Mouse (Mus musculus) adrenal gland, adult 2 months (tissue): Measurements from ENCODE around the gene Acvr2b. TPM values are rescaled to one million over a fixed set of nuclear protein-coding genes. Genes with fewer than 3 reads are reported as not detected.

Source experiments
- DNase-seq: peaks from one replicate; pipeline ENCODE4 v3.0.0; 2021
- polyA plus RNA-seq: library from polyadenylated mRNA; depleted of rRNA; stranded (reverse); fragments of >200 nt; gene quantifications from 2 replicates; pipeline ENCODE4 v1.2.3, GENCODE M21; 2012; rRNA removed
- total RNA-seq, 2 experiments: library from RNA; stranded (reverse); gene quantifications; 2 replicates each; pipeline ENCODE4 v1.2.3; 2021

The Acvr2b gene
- total and polyA plus RNA-seq, 3 experiments: 4.4 to 7.9 (median 4.7) TPM

GRCm38 (mm10) chr9:119473011-119473410 is 71.1 kb downstream of the Acvr2b start:
- peak; percentile 20 for DNase-seq

DNA sequence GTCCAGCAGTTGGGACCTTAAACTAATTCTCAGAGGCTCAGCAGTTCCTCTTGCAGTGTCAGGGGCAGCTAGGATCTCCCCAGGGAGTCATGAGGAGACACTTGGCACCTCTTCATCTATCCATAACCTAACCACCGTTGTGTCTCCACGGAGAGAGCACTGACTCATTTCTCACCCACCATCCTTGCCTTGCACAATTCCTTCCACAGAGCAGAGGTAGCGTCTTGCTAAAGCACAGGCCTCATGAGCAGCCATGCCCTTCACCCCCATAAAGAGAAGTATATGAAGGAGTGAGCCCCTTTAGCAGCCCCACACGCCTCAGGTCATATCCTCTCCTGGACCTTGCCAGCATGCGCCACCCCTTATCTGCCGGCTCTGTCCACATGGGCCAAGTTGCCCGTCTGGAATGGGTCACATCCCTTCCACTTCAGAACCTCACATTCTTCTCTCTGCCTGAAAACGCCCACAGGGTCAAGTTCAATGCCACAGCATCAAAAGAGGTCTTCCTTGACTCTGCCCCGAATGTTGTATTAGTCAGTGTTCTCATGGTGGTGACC is 71.8 kb downstream of the Acvr2b start:
- no peak for DNase-seq

DNA sequence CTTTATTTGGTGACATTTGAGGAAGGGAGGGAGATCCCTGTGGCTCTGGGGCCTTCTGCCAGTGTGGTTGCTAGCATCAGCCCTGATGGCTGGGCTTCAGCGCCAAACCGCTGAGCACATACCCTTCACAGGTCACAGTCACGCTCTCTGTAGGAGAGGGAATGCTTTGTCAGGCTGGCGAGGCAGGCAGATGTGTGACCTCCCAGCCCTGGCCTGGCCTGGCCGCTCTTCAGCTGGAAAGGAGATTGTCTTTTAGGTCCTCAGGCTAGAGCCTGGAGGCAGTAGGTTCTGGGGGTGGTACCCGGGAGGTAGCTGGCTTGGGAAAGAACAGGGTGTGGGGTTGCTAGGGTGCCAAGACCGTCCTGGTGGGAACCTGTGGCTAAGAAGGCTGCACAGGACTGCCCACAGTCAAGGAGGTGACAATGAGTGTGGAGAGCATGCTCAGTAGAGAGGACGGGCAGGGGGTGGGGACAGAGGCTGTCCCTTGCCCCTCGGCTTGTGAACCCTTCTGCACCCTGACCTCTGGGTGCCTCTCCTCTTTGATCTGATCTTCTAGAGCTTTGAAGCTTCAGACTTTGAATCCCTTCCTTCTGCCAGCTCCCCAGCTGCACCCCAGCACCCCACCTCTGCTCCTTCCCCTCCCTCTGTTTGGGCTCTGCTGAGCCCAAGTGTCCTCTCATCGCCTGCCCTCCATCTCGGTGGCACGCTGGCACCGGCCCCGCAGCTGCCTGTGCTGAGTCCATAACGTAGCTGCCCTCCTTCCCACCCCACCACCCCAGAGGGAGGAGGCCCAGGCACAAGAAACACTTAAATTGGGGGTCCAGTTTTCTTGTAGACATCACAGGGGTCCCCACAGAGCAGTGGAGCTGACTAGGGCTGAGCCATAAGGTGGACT is 73.0 kb downstream of the Acvr2b start:
- DNase-seq: no peak

DNA sequence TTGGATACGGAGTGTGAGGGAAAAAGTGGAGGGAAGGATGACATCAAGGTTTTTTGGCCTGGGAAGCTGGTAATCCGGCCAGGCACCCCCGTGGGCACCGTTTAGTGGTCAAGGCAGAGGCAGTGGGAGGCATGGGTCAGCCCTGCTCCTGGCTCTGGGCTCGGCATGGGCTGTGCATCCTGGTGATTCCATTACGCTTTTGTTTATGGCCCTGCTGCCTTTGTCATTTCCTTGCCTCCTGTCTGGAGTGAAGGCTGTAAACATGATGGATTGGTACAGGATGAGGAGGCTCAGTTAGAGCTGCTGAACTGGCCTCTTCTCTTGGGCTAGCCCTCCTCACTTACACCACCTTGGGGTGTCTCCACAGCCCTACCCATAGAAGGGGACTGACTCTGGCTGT is 75.8 kb downstream of the Acvr2b start:
- no peak for DNase-seq

- DNase-seq: no peak
Measured at GRCm38 (mm10) chr9:119478345-119478744, 76.4 kb downstream of the Acvr2b start.

DNA sequence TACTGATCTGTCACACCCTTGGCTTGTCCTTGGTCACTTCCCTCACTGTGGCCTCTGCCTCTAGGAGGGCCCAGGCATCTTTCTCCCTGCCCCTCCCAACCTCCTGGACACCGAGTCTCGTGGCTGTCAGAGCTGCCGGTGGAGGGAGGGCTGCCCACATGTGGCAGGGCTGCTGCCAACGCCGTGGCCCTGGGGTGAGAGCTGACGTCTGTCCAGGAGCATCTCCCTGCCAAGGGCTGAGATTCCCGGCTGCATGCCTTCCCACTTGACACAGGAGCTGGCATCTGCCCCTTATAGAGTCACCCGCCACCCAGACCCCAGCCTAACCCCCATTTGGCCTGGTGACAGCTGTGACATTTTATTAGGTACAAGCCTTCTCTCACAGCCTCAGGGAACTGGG is 77.4 kb downstream of the Acvr2b start:
- DNase-seq: peak; percentile 80

DNA sequence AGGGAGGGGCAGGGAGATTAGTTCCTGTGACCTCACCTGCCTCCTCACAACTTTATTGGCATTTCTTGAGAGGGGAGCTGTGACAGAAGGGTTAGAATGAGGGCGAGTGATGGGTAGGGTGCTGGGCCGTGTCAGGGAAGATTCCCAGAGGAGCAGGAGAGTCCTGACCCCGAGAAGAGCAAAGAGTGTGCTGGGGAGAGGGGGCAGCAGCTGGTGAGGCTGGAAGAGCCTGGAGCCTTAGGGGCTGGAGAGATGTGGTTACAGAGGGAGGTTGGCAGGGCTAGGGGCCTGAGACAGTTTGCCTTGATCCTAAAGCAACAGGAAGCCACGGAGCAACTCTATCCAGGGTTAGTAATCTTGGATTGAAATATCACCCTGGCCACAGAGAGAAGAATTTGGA is 79.7 kb downstream of the Acvr2b start:
- DNase-seq: no peak

DNA sequence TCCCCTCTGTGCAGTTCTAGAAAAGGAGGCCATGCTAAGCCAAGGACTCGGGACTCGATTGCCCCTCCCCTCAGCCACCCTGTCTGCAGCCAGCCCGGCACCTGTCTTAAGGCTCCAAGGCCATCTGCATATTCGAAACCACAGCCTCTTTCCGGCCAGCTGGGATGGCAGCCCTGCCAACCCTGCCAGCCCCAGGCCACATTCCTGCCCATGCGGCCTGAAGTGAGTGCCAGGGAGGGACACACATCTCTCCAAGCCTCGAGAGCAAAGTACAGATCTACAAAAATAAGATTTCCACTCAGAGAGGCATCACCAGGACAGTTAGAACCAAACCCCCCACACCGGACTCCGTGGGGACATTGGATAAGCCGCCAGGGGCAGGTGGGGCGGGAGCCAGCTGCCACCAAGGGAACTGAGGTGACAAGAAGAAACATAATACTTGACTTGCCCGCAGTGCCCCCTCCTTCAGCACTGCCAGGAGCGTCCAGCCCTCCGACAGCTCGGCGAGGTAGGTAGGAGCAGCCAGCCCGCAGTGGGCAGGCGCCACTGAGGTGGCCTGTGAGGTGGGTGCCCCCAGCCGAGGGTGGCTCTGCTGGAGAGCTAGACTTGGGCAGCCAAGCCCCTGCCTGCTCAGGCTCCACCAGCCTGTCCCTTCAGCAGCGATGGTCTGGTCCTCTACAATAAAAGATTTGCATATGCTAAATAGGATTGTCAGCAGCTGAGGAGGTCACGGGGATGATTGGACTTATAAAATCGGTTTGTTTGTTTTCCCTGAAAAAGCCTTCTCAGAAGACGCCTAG is 81.8 kb downstream of the Acvr2b start:
- peak; percentile 38 for DNase-seq

DNA sequence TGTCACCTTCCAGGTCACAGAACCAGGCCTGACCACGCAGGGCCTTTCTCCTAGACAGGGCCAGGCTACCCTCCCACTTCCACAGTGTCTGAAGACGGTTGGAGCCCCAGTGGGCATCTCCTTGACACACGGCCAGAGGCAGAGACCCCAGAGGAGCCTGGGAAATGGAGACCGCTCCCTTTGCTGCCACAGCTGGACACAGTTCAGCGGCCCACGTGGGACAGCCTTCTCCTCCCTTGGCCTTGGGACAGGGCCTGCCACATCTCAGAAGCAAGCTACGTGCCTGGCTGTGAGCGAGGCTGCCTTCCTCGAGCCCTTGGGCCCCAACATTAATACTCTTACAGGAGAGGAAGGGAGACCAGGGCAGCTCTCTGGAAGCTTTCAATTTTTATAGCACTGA is 82.5 kb downstream of the Acvr2b start:
- no peak for DNase-seq

Other genes with a start within 250 kb of the Acvr2b start
- gene Acaa1b, start 245.0 kb upstream of the Acvr2b start, total RNA-seq: 10 to 100 TPM in 1 of 2 experiments, 1 to 10 TPM in 1; 9.6 to 15.9 TPM
- 30.9 and 48.8 TPM in 2 replicates for gene Acaa1b, start 245.0 kb upstream of the Acvr2b start, polyA plus RNA-seq
- not detected for gene Gm47289, start 243.0 kb upstream of the Acvr2b start, total RNA-seq
- gene Gm47289, start 243.0 kb upstream of the Acvr2b start, polyA plus RNA-seq: not detected in 2 replicates
- not detected for gene Slc22a13, start 193.0 kb upstream of the Acvr2b start, total RNA-seq
- 0.06 TPM in 1 of 2 replicates, not detected in the other for gene Slc22a13, start 193.0 kb upstream of the Acvr2b start, polyA plus RNA-seq
- 10 to 100 TPM; 32.7 to 33.1 TPM for gene Oxsr1, start 79.7 kb upstream of the Acvr2b start, total RNA-seq
- gene Oxsr1, start 79.7 kb upstream of the Acvr2b start, polyA plus RNA-seq: 7.2 and 8.2 TPM in 2 replicates
- 100 to 1,000 TPM in 1 of 2 experiments, 10 to 100 TPM in 1; 79.6 to 121 TPM for gene Acaa1a, start 62.4 kb upstream of the Acvr2b start, total RNA-seq
- 607 and 681 TPM in 2 replicates for gene Acaa1a, start 62.4 kb upstream of the Acvr2b start, polyA plus RNA-seq
- 10 to 100 TPM; 26.9 to 34.5 TPM for gene Myd88, start 60.7 kb upstream of the Acvr2b start, total RNA-seq
- gene Myd88, start 60.7 kb upstream of the Acvr2b start, polyA plus RNA-seq: 18.5 and 19.7 TPM in 2 replicates
- 1 to 10 TPM; 1.5 to 1.8 TPM for gene Xylb, start 44.7 kb upstream of the Acvr2b start, total RNA-seq
- gene Xylb, start 44.7 kb upstream of the Acvr2b start, polyA plus RNA-seq: 1.1 and 1.2 TPM in 2 replicates
- gene Slc22a14, start 36.6 kb upstream of the Acvr2b start, total RNA-seq: under 1 TPM in 1 of 2 experiments, not detected in 1; 0.12 TPM
- not detected in 2 replicates for gene Slc22a14, start 36.6 kb upstream of the Acvr2b start, polyA plus RNA-seq
- gene Exog, start 42.8 kb downstream of the Acvr2b start, total RNA-seq: 1 to 10 TPM; 3.7 to 4.4 TPM
- 1.5 and 1.6 TPM in 2 replicates for gene Exog, start 42.8 kb downstream of the Acvr2b start, polyA plus RNA-seq
- gene Scn5a, start 176.9 kb downstream of the Acvr2b start, total RNA-seq: under 1 TPM; 0.06 to 0.10 TPM
- 0.19 and 0.63 TPM in 2 replicates for gene Scn5a, start 176.9 kb downstream of the Acvr2b start, polyA plus RNA-seq